24 mouse cellular contexts compared by ENCODE assay signal in genomic region chr9:46314921-46315320, GRCm38 (mm10). TPM values are rescaled to one million over a fixed set of nuclear protein-coding genes. Genes with fewer than 3 reads are reported as not detected.
DNase-seq lines count a peak whose midpoint lies in the region; ATAC-seq and TF ChIP-seq lines count a peak whose summit lies in the region.
"Had no signal": no experiment of that assay in that cellular context is flagged by ENCODE, and none has a peak within 500 bp of the region (broad histone marks: within the 10 kb centered on the region; RNA-seq: fewer than 3 reads in every experiment).

No protein-coding gene starts in this region.

- no peak for TF ChIP-seq POLR2A in brain, embryonic 14.5 days (IDR thresholded peaks at IDR 0.05; ENCODE audit: borderline replicate concordance, extremely low read depth, insufficient read depth, insufficient read length, poor library complexity, severe bottlenecking)

- no peaks in the 10 kb centered on the region for H3K36me3 ChIP-seq in forebrain, embryonic 10.5 days (replicated peaks)
- H3K36me3 ChIP-seq in forebrain, embryonic 12.5 days (replicated peaks), result no peaks in the 10 kb centered on the region
- no peaks in the 10 kb centered on the region for H3K36me3 ChIP-seq in midbrain, embryonic 16.5 days (ENCODE audit: control insufficient read depth, insufficient read depth, low read length)
- H3K36me3 ChIP-seq: heart, embryonic 12.5 days; limb, embryonic 10.5 days had no signal

- H3K4me2 ChIP-seq in forebrain, embryonic 12.5 days, result no peak overlapping the region
- no peak overlapping the region for H3K4me2 ChIP-seq in midbrain, embryonic 16.5 days (ENCODE audit: low read length)
- H3K4me2 ChIP-seq: heart, embryonic 12.5 days; liver, embryonic 11.5 days; lung, embryonic 14.5 days had no signal

- H3K4me3 ChIP-seq in forebrain, embryonic 10.5 days, result no peak overlapping the region
- H3K4me3 ChIP-seq in forebrain, embryonic 12.5 days (replicated peaks), result no peak overlapping the region
- no peak overlapping the region for H3K4me3 ChIP-seq in left cerebral cortex, adult 2 months
- no peak overlapping the region for H3K4me3 ChIP-seq in midbrain, embryonic 16.5 days (ENCODE audit: low read depth, low read length)
- H3K4me3 ChIP-seq: heart, embryonic 12.5 days; limb, embryonic 10.5 days had no signal

- peak overlapping the region; percentile 82 for H3K27ac ChIP-seq in forebrain, embryonic 10.5 days
- no peak overlapping the region for H3K27ac ChIP-seq in forebrain, embryonic 12.5 days
- H3K27ac ChIP-seq in left cerebral cortex, adult 2 months, result peak overlapping the region; percentile 64; the same call in 1 of the 2 replicates
- no peak overlapping the region for H3K27ac ChIP-seq in midbrain, embryonic 16.5 days (ENCODE audit: low read length)
- H3K27ac ChIP-seq: limb, embryonic 10.5 days; macrophage had no signal

- no peak for ATAC-seq in forebrain, embryonic 12.5 days (ENCODE audit: low FRiP score)
- peak; percentile 34; the same call in 1 of the 2 replicates for ATAC-seq in midbrain, embryonic 16.5 days

- peaks cover 27% of the 10 kb centered on the region for H3K27me3 ChIP-seq in forebrain, embryonic 10.5 days (ENCODE audit: poor library complexity, severe bottlenecking)
- H3K27me3 ChIP-seq in forebrain, embryonic 12.5 days, result peaks cover 5% of the 10 kb centered on the region; the same call in 1 of the 2 replicates
- H3K27me3 ChIP-seq in midbrain, embryonic 16.5 days (ENCODE audit: control insufficient read depth, insufficient read depth, low read depth, low read length), result no peaks in the 10 kb centered on the region

- H3K9me3 ChIP-seq in forebrain, embryonic 10.5 days, result peaks cover 10% of the 10 kb centered on the region
- 0 out of 2 replicates have a peak, but pooled peaks cover 2% of the 10 kb centered on the region for H3K9me3 ChIP-seq in forebrain, embryonic 12.5 days
- no peaks in the 10 kb centered on the region for H3K9me3 ChIP-seq in midbrain, embryonic 16.5 days (replicated peaks; ENCODE audit: control insufficient read depth, low read length, poor library complexity, severe bottlenecking)
- H3K9me3 ChIP-seq: limb, embryonic 10.5 days had no signal

- DNase-seq in forebrain, embryonic 10.5 days (ENCODE audit: extremely low spot score, low spot score), result no peak
- DNase-seq in left cerebral cortex, adult 2 months (ENCODE audit: extremely low spot score in 1 of 2, low spot score in 2 of 2), result no peak
- DNase-seq in left cerebral cortex, adult 8-10 months (ENCODE audit: low spot score in 2 of 2), result no peak
- DNase-seq in brain, embryonic 14.5 days (ENCODE audit: low read depth), result peak; percentile 47
- DNase-seq in heart, adult 11 months, result no peak
- no peak for DNase-seq in heart, adult 18-20 months
- DNase-seq: gastrocnemius, postnatal 25 days had no signal

- TF ChIP-seq CTCF in left cerebral cortex, adult 2 months (IDR thresholded peaks at IDR 0.05), result no peak
- peak; percentile 25; the same call in 1 of the 2 replicates for TF ChIP-seq CTCF in brain, embryonic 14.5 days (IDR thresholded peaks at IDR 0.05; ENCODE audit: borderline replicate concordance, extremely low read depth, insufficient read depth, insufficient read length)

- no peak overlapping the region for H3K9ac ChIP-seq in forebrain, embryonic 12.5 days
- H3K9ac ChIP-seq in midbrain, embryonic 16.5 days (ENCODE audit: low read depth, low read length), result no peak overlapping the region
- H3K9ac ChIP-seq: heart, embryonic 12.5 days; lung, embryonic 14.5 days had no signal

- 56% methylated on average over 2 of the region's 2 CpGs for WGBS in forebrain, embryonic 10.5 days
- WGBS in forebrain, embryonic 12.5 days, result 48% methylated on average over 2 of the region's 2 CpGs
- 50% methylated on average over 2 of the region's 2 CpGs for WGBS in midbrain, embryonic 16.5 days

- H3K4me1 ChIP-seq in forebrain, embryonic 10.5 days, result peaks cover 32% of the 10 kb centered on the region
- peaks cover 29% of the 10 kb centered on the region for H3K4me1 ChIP-seq in forebrain, embryonic 12.5 days
- H3K4me1 ChIP-seq in midbrain, embryonic 16.5 days (ENCODE audit: control insufficient read depth, insufficient read depth, low read length), result peaks cover 16% of the 10 kb centered on the region
- H3K4me1 ChIP-seq: heart, embryonic 12.5 days had no signal

- intact Hi-C loops in left cerebral cortex, adult 2 months (cut with DNase I), result no loop called here

RNA-seq across cellular contexts. Expression of gene 4931429L15Rik, which starts 4.9 kb away (rescaled TPM):
- polyA plus RNA-seq in forebrain, embryonic 10.5 days (2016; fragmentation: Nextera tagmentation; extraction: Ambion mirVana), result 0.22 TPM in 1 of 2 replicates, not detected in the other
- not detected in 2 replicates for polyA plus RNA-seq in forebrain, embryonic 12.5 days (2016; fragmentation: Nextera tagmentation; extraction: Ambion mirVana)
- total RNA-seq in left cerebral cortex, adult 2 months (2021), result not detected
- total RNA-seq in left cerebral cortex, adult 8-10 months (2022), result not detected
- polyA plus RNA-seq in brain, embryonic 14.5 days (2012; rRNA removed), result not detected in 2 replicates
- not detected in 2 replicates for polyA plus RNA-seq in midbrain, embryonic 16.5 days (2015; fragmentation: Nextera tagmentation; extraction: Ambion mirVana)
- total RNA-seq in heart, adult 18-20 months (2021), result not detected
- total RNA-seq: adrenal gland, postnatal 14 days; common myeloid progenitor, adult 5-6 weeks; gastrocnemius, postnatal 25 days; heart, postnatal 25 days; monocyte, adult 5-6 weeks; neutrophil, adult 5-6 weeks had no signal
- polyA plus RNA-seq: activated CD4-positive, CD25-positive, alpha-beta regulatory T cell, adult 4 months; heart, embryonic 12.5 days; inflammation-experienced regulatory T-cells, adult 6 months; limb, embryonic 10.5 days; liver, embryonic 11.5 days; lung, embryonic 14.5 days; macrophage; Patski; small intestine, adult 2 months had no signal

RNA-seq across cellular contexts. Expression of gene Bud13, which starts 32.1 kb away (rescaled TPM):
- polyA plus RNA-seq in forebrain, embryonic 10.5 days (2016; fragmentation: Nextera tagmentation; extraction: Ambion mirVana), result 32.3 and 33.0 TPM in 2 replicates
- 24.9 and 25.8 TPM in 2 replicates for polyA plus RNA-seq in forebrain, embryonic 12.5 days (2016; fragmentation: Nextera tagmentation; extraction: Ambion mirVana)
- 10 to 100 TPM; 10.4 to 11.0 TPM for total RNA-seq in left cerebral cortex, adult 2 months (2021)
- total RNA-seq in left cerebral cortex, adult 8-10 months (2022), result 10 to 100 TPM in 3 of 4 experiments, 1 to 10 TPM in 1; 9.3 to 13.8 (median 11.1) TPM
- 15.8 and 17.8 TPM in 2 replicates for polyA plus RNA-seq in brain, embryonic 14.5 days (2012; rRNA removed)
- 17.3 and 17.6 TPM in 2 replicates for polyA plus RNA-seq in midbrain, embryonic 16.5 days (2015; fragmentation: Nextera tagmentation; extraction: Ambion mirVana)
- total RNA-seq in heart, adult 18-20 months (2021), result 1 to 10 TPM; 6.5 to 7.9 TPM

RNA-seq across cellular contexts. Expression of gene Zpr1, which starts 42.1 kb away (rescaled TPM):
- 70.9 and 76.7 TPM in 2 replicates for polyA plus RNA-seq in forebrain, embryonic 10.5 days (2016; fragmentation: Nextera tagmentation; extraction: Ambion mirVana)
- 61.4 and 66.2 TPM in 2 replicates for polyA plus RNA-seq in forebrain, embryonic 12.5 days (2016; fragmentation: Nextera tagmentation; extraction: Ambion mirVana)
- 10 to 100 TPM; 38.6 to 38.9 TPM for total RNA-seq in left cerebral cortex, adult 2 months (2021)
- total RNA-seq in left cerebral cortex, adult 8-10 months (2022), result 10 to 100 TPM; 41.4 to 46.2 (median 43.4) TPM
- 37.3 and 39.1 TPM in 2 replicates for polyA plus RNA-seq in brain, embryonic 14.5 days (2012; rRNA removed)
- 58.7 and 63.4 TPM in 2 replicates for polyA plus RNA-seq in midbrain, embryonic 16.5 days (2015; fragmentation: Nextera tagmentation; extraction: Ambion mirVana)
- total RNA-seq in heart, adult 18-20 months (2021), result 10 to 100 TPM; 24.2 to 25.8 TPM

RNA-seq across cellular contexts. Expression of gene Apoa5, which starts 46.5 kb away (rescaled TPM):
- polyA plus RNA-seq in forebrain, embryonic 10.5 days (2016; fragmentation: Nextera tagmentation; extraction: Ambion mirVana), result not detected in 2 replicates
- polyA plus RNA-seq in forebrain, embryonic 12.5 days (2016; fragmentation: Nextera tagmentation; extraction: Ambion mirVana), result not detected in 2 replicates
- total RNA-seq in left cerebral cortex, adult 2 months (2021), result not detected
- total RNA-seq in left cerebral cortex, adult 8-10 months (2022), result not detected
- polyA plus RNA-seq in brain, embryonic 14.5 days (2012; rRNA removed), result not detected in 2 replicates
- polyA plus RNA-seq in midbrain, embryonic 16.5 days (2015; fragmentation: Nextera tagmentation; extraction: Ambion mirVana), result not detected in 2 replicates
- total RNA-seq in heart, adult 18-20 months (2021), result not detected
- total RNA-seq: common myeloid progenitor, adult 5-6 weeks; gastrocnemius, postnatal 25 days; heart, postnatal 25 days; monocyte, adult 5-6 weeks; neutrophil, adult 5-6 weeks had no signal
- polyA plus RNA-seq: activated CD4-positive, CD25-positive, alpha-beta regulatory T cell, adult 4 months; frontal cortex, adult 2 months; heart, embryonic 12.5 days; inflammation-experienced regulatory T-cells, adult 6 months; lung, embryonic 14.5 days; macrophage; Patski had no signal

Comparison
In these comparisons a context has a peak if more than half of its experiments do, and no peak if none do; other contexts are left out.
1. H3K27ac ChIP-seq: peak in forebrain, embryonic 10.5 days (single experiment) and left cerebral cortex, adult 2 months (single experiment); none in forebrain, embryonic 12.5 days (single experiment) and midbrain, embryonic 16.5 days (single experiment).